Mouse (Mus musculus) spleen, postnatal 4 days (tissue): Measurements from ENCODE around the gene Hnf1a.
A peak's percentile ranks its signal among the peaks of the same experiment; 100 is the strongest.
"Not testable (repeated sequence)": the region's sequence is repeated elsewhere in the genome, so short reads cannot be mapped to it uniquely, and the experiment has no call there.

Source experiments
- DNase-seq, 2 experiments: peaks; one replicate each; pipeline ENCODE4 v3.0.0; 2022; ENCODE audit warnings: low spot score in 2 of 2

The Hnf1a gene

DNA sequence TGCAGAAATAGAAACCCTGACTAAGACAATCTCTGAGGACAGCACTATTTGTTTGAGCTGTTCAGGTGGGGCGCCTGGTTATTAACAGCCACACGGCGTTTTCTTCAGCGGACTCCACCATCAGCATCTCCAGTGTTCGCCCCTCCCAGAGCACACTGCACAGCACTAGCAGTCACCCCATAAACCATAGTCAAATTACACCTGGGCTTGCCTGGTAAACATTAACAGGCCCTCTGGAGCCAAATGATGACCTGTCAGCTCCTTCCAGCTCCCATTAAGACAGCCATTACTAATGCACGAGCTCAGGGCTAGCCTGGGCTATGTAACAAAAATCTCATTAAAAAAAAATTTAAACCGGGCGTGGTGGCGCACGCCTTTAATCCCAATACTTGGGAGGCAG, 25.8 kb downstream of the Hnf1a start:
- no peak for DNase-seq

DNA sequence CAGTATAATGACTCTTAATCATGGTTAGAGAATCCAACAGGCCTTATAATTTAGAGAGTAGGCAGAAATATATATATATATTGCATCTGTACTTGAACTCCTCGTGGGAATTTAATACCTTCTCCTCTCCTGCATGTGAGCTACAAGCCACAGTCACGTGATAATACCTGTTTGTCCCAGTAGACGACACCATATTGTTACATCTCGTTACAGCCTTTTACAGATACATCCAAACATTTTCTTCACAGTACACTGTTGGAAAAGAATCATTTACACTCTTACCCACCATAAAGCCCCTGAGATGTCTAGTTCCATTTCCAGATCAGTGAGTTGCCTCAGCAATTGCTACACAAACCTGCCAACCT, 28.1 kb downstream of the Hnf1a start:
- DNase-seq: no peak

DNA sequence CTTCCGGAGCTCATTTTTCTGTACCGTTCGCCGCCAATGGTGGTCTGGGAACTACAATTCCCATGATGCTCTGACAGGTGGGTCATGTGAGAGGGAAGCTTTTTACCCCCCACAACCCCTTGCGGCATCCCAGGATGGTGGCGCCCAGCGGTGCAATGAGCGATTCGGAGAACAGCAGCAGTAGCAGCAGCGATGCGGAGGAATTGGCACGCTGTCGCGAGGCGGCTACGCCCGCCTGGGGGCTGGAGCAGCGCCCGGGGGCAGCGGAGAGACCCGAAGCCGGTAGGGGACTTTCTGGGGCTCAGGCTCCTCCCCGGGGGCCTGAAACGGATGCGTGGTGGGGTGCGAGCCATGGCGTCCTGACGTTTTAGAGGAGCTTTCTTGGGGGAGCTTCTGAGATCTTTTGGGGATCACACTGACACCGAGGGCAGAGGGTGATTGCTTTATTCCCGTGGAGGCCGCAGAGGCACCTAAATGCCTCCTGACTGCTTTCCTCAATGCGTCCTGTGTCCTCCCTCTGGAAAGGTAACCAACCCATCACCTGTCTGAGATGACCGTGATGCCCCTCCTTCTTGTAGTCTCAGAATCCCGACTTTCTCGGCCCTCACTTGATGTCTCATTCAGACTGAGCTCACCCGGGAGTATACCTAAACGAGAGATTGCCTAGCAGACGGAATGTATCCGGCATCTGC, 28.7 kb downstream of the Hnf1a start, which contains the start of gene 2210016L21Rik:
TSS of gene 2210016L21Rik (plus strand) at position 85 of the 692 bp plus-strand sequence.
- peak; percentile 80 to 88 for DNase-seq

DNA sequence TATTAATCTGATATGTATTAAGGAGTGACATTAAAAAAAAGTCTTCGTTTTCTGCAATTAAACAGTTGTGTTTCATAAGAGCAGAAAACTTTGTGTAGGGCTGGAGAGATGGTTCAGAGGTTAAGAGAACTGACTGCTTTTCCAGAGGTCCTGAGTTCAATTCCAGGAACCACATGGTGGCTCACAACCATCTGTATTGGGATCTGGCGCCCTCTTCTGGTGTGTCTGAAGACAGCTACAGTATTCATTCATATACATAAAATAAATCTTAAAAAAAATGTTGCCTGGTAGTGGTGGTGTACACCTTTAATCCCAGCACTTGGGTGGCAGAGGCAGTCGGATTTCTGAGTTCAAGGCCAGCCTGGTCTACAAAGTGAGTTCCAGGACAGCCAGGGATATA, 29.8 kb downstream of the Hnf1a start:
- DNase-seq: not testable (repeated sequence)

DNA sequence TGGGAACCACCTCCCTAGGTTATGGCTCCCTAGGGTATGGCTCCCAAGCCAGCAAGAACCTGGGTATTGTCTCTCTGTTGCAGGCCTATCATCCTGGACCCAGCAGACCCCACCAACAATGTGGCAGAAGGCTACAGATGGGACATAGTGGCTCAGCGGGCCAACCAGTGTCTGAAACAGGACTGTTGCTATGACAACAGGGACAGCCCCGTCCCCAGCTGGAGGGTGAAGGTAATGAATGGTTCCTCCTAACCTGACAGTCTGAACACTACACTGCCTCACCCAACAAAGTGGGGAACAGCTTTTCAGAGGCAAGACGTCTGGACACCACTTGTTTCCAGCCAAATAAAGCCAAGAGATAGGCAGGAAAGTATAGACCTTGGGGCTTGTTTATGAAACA, 35.1 kb downstream of the Hnf1a start:
- DNase-seq: no peak

DNA sequence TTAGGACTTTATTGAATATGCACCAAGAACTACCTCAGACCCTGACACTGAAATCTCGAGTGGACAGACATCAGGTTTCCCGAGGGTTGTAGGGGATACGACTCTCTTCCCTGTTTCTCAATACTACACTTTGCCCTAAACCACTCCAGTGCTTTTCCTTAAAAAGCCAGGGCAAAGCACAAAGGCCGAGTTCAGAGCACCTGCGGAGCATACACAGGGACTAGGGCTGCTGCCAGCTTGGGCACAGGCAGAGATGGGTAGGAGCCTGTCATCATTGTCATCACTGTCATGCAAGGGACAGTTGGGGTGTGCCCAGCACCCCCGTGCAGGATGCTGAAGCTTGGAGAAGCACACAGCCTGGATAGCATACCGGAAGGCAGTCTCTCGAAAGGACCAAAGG, 37.7 kb downstream of the Hnf1a start:
- no peak for DNase-seq

DNA sequence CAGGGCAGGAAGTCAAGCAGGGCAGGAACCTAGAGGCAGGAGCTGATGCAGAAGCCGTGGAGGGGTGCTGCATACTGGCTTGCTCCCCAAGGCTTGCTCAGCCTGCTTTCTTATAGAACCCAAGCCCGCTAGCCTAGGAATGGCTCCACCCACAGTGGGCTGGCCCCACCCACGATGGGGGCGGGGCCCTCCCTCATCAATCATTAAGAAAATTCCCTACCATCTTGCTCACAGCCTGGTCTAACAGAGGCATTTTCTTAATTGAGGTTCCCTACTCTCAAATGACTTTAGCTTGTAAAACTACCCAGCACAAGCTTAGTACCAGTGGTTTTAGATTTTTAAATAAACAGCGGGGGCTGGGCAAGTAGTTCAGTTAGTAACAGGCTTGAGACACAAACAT, 39.3 kb downstream of the Hnf1a start:
- DNase-seq: no peak

DNA sequence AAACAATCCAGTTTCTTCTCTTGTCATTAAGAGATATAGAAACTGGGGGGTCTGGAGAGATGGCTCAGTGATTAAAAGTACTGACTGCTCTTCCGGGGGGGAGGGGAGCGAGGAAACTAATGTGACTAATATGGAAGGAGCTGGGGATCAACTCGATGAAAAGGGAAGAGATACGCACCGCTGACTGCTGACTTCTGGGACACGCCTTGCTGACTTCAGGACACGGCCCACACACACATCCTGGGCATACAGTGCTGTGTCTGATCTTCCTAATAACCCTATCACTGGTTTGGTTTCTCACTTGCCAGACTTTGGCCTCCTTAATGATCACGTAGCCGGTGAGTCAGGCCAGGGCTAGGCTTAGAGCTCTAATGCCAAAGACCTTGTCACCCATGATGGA, 44.1 kb downstream of the Hnf1a start:
- no peak for DNase-seq

DNA sequence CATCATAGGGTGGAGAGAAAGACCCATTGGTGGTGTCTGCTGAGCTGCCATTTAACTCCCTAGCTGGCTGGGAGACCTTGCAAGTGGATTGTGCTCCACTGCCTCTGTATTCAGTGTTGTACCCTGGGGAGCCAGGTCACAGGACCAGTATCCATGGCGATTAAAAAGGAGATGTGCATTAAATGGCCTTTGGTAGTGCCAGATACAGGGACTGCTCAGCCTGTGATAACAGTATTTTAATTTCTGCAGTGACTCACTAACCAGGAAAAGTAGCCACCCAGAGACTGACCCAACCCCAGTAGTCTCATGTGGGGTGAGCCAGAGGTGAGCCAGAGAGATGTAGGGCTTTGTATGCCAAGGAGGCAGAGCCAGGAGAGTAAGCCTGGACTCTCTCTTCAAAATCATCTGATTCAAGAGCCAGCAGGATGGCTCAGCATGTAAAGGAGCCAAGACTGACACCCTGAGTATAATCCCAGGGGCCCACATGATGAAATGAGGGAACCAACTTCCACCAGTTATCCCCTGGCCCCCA, 44.7 kb downstream of the Hnf1a start:
- no peak for DNase-seq

DNA sequence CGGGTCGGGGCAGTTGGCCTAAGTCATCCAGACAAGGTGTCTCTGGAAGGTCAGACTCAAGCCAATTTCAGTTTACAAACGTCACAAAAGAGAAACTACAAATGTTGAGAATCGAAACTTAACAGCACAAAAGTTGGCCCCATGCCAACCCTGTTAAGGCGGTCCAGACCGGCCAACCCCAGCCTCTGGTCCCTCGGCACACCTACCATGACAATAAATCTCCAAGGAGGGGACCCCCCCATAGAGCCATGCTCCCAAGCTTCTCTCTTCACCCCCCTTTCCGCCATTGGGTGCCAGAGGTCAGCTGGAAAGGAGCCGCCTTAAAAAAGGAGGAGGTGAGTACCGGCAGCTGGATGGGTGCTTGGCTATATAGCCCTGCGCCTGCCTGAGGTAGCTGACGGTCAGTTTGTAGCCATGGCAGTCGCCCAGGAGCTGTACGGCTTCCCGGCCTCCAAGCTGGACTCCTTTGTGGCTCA, 47.9 kb downstream of the Hnf1a start, which contains the start of gene Oasl1:
TSS of gene Oasl1 (plus strand) at position 243 of the 476 bp plus-strand sequence.
- DNase-seq: peak; percentile 52 to 82

DNA sequence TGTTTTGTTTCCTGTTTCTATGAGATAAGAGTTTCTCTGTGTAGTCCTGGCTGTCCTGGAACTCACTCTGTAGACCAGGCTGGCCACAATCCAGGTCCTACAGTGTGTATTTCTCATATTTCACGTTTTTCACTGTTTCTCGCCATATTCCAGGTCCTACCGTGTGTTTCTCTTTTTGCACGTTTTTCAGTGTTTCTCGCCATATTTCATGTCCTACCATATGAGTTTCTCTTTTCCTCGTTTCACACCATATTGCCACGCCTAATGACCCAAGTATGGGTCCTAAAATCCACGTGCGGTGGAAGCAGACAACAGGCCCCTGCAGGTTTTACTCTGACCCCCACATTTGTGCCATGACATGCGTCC, 48.5 kb downstream of the Hnf1a start:
- no peak for DNase-seq

DNA sequence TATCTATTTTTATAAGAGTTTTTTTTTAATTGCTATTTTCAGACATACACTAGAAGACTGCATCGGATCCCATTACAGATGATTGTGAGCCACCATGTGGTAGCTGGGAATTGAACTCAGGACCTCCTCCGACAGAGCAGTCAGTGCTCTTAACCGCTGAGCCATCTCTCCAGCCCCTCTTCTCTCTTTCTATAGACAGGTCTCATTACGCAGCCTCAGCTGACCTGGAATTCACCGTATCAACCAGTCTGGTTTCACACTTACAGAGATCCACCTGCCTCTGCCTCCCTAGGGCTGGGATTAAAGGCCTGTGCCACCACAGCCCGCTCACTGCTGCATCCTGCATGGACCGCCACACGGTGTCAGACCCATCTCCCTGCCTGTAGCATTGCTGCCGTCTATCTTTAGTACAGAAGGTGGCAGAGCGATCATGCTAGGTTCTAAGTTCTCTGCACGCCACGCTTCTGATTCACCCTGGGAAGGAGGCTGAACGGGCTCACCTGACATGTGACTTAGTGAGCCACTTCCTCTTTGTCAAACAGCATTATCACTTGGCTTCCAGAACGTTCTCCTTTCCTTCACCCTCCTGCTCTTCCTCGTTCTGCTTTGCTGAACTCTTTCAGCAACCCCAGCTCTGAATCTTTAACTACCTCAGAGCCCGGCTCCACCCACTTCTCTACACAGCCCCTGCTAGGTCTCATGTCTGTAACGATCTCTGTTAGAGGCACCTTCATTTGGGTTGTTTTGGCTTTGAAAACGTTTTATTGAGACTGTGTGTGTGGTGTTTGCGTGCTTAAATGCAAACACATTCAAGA, 49.1 kb downstream of the Hnf1a start:
- DNase-seq: peak; percentile 53 to 74

DNA sequence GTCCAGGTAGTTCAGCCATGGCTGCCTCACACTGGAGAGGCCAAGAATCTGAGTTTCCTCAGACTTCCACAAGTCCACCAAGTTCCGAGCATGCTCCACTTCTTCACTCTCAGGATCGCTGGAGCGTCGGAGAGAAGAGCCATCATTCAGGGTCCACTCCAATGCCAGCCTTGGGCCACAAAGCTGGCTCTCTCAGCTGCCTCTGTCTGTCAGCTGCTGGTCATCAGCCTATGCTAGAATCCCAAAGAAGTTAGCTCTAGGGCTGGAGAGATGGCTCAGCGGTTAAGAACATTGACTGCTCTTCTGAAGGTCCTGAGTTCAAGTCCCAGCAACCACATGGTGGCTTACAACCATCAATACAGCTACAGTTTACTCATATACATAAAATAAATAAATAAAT, 53.5 kb downstream of the Hnf1a start:
- not testable (repeated sequence) for DNase-seq

DNA sequence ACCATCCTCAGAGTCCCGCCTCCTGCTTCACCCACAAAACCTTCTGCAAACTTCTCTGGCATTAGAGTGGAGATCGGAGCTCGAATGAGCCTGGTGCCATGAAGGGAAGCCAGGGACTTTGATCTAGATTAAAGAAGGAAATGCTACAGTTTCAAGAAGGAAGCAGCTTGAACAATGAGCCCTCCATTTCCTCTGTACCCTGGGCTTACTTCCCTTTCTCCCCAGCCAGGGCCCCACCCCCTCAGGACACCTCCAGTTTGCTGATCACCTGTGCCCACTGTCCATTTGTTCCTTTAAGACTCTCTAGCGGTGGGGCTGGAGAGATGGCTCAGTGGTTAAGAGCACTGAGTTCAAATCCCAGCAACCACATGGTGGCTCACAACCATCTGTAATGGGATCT, 54.1 kb downstream of the Hnf1a start:
- peak in 1 of 2 experiments; percentile 40 for DNase-seq

DNA sequence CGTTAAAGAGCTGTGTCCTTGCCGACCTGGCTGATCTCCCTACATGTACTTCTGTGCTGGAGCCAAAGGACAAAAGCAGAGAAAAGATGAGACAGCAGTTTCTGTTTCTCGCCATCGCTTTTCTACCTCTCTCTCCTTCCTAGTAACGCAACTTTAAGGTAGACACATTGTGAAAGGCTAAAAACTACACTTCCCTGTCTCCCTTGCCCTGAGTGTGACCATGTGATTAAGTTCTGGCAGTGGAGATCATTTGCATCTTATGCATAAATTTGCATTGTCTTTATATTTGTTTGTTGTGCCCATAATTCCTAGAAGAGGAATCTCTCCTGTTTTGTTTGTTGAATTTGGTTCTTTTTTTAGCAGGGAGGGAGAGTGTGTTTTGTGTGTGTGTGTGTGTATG, 55.0 kb downstream of the Hnf1a start:
- DNase-seq: no peak

DNA sequence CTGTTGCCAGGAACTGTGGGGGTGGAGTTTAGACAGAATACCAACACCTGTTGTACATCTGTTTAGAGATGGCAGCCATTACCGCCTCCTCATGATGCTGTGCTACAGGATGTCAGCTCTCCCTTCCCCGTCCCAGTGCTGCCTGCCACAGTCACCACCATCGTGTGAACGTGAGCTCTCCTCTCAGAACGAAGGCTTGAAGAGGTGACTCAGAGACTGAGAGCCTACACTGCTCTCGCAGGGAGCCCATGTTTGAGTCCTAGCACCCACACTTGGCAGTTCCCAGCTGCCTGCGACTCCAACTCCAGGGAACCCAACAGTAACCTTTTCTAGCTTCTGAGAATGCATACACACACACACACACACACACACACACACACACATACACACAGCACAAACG, 56.0 kb downstream of the Hnf1a start:
- no peak for DNase-seq

DNA sequence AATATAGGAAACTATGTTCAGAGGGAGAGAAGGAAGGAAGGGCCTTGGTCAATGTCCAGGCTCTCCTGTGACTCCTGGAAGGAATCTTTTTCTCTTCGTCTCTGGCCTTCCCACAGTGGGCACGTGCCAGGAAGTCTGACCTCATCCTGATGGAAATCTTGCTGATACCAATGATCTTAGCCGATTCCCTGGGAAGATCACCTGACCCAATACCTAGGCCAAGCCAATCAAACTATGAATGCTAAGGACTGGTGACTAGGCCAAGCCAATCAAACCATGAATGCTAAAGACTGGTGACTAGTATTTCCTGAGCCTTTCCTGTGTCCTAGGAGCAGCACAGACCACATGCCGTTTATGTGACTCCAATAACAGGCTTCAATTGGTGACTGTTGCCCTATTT, 57.2 kb downstream of the Hnf1a start:
- no peak for DNase-seq

DNA sequence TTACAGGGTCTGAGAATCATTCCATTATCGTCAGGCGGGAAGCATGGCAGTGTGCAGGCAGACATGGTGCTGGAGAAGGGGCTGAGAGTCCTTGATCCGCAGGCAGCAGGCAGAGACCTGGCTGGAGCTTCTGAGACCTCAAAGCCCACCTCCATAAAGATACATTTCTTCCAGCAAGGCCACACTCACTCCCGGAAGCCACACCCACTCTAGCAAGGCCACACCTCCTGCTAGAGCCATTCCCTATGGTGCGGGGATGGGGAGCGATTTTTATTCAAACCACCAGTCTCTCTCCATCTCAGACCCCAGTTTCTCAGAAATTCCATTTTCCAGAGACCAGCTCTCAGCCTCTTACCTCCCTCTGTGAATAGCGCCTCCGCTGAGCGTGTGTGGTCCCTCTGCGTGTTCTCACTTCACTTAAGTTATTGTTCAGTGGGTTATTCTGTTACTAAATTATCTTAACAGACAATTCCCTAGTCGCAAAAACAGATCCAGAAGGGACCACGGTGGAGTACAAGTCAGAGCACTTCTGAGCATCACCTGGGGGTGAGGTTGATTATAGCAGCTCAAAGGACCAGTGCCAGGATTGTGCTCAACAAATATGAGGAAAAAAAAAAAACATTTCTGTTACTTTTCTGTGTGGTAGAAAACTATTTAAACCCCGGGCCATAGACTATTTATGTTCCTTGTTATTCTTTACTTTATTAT, 62.1 kb downstream of the Hnf1a start:
- no peak for DNase-seq

DNA sequence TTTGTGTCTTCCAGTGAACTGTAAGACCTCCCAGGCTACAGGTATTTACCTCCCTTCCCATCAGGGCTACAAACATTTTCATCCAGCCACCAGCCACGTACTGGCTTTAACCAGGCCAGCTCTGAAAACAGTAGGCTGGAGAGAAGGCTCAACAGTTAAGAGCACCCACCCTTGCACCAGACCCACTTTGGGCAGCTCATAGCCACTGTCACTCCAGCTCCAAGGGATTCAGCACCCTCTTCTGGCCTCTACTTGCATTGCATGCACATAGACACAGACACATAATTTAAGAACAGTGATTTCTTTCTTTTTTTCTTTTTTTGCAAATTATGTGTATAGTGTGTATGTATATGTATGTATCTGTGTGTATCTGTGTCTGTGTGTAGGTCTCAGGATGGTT, 68.5 kb downstream of the Hnf1a start:
- peak; percentile 43 to 73 for DNase-seq
